ENCODE assay signal across 20 mouse cellular contexts in genomic region chr7:19409753-19410152, GRCm38 (mm10). TPM values are rescaled to one million over a fixed set of nuclear protein-coding genes. Genes with fewer than 3 reads are reported as not detected.
DNase-seq lines count a peak whose midpoint lies in the region; ATAC-seq and TF ChIP-seq lines count a peak whose summit lies in the region.
"Had no signal": no experiment of that assay in that cellular context is flagged by ENCODE, and none has a peak within 500 bp of the region (broad histone marks: within the 10 kb centered on the region; RNA-seq: fewer than 3 reads in every experiment).

No protein-coding gene starts in this region.

- H3K4me2 ChIP-seq in kidney, postnatal 0 days (ENCODE audit: low read length): no peak overlapping the region
- H3K4me2 ChIP-seq in kidney, embryonic 14.5 days (replicated peaks; ENCODE audit: low read depth, low read length): no peak overlapping the region
- peak overlapping the region; percentile 37 for H3K4me2 ChIP-seq in heart, embryonic 11.5 days
- H3K4me2 ChIP-seq: embryonic facial prominence, embryonic 12.5 days had no signal

- H3K9ac ChIP-seq in kidney, postnatal 0 days (ENCODE audit: low read depth, low read length): no peak overlapping the region
- no peak overlapping the region for H3K9ac ChIP-seq in kidney, embryonic 14.5 days (ENCODE audit: low read depth, low read length)
- H3K9ac ChIP-seq in heart, embryonic 11.5 days (ENCODE audit: low read depth, low read length): peak overlapping the region; percentile 49; the same call in 1 of the 2 replicates
- H3K9ac ChIP-seq: embryonic facial prominence, embryonic 12.5 days had no signal

- no peak for TF ChIP-seq CTCF in kidney, postnatal 0 days (IDR thresholded peaks at IDR 0.05; ENCODE audit: low read depth)

- H3K9me3 ChIP-seq in kidney, postnatal 0 days (replicated peaks; ENCODE audit: low read length): no peaks in the 10 kb centered on the region
- H3K9me3 ChIP-seq in kidney, embryonic 14.5 days (ENCODE audit: control insufficient read depth, low read length): no peaks in the 10 kb centered on the region
- no peaks in the 10 kb centered on the region for H3K9me3 ChIP-seq in heart, embryonic 11.5 days (replicated peaks; ENCODE audit: control insufficient read depth, low read length)

- no peak overlapping the region for H3K27ac ChIP-seq in kidney, postnatal 0 days
- H3K27ac ChIP-seq in kidney, embryonic 14.5 days (ENCODE audit: low read depth, low read length): no peak overlapping the region
- H3K27ac ChIP-seq in heart, embryonic 11.5 days (ENCODE audit: low read depth, low read length): peak overlapping the region; percentile 80
- H3K27ac ChIP-seq: hindbrain, postnatal 0 days; left cerebral cortex, adult 2 months had no signal

- H3K4me3 ChIP-seq in kidney, postnatal 0 days (replicated peaks; ENCODE audit: low read depth, low read length): no peak overlapping the region
- no peak overlapping the region for H3K4me3 ChIP-seq in kidney, embryonic 14.5 days (ENCODE audit: low read length)
- H3K4me3 ChIP-seq in heart, embryonic 11.5 days (ENCODE audit: low read depth, low read length): no peak overlapping the region
- H3K4me3 ChIP-seq: embryonic facial prominence, embryonic 12.5 days; left cerebral cortex, adult 2 months had no signal

- no peaks in the 10 kb centered on the region for H3K4me1 ChIP-seq in kidney, postnatal 0 days (replicated peaks; ENCODE audit: insufficient read depth, low read length)
- H3K4me1 ChIP-seq in kidney, embryonic 14.5 days (ENCODE audit: control insufficient read depth, insufficient read depth, low read length): no peaks in the 10 kb centered on the region
- H3K4me1 ChIP-seq in heart, embryonic 11.5 days (ENCODE audit: control insufficient read depth, insufficient read depth, low read length): peaks cover 22% of the 10 kb centered on the region

- H3K27me3 ChIP-seq in kidney, postnatal 0 days (ENCODE audit: insufficient read depth, low read length): no peaks in the 10 kb centered on the region
- peaks cover 5% of the 10 kb centered on the region for H3K27me3 ChIP-seq in kidney, embryonic 14.5 days (ENCODE audit: control insufficient read depth, insufficient read depth, low read length)
- H3K27me3 ChIP-seq in heart, embryonic 11.5 days (ENCODE audit: control insufficient read depth, insufficient read depth, low read length): peaks cover 5% of the 10 kb centered on the region; the same call in 1 of the 2 replicates
- H3K27me3 ChIP-seq: Patski had no signal

- H3K36me3 ChIP-seq in kidney, postnatal 0 days (ENCODE audit: insufficient read depth, low read length): no peaks in the 10 kb centered on the region
- no peaks in the 10 kb centered on the region for H3K36me3 ChIP-seq in kidney, embryonic 14.5 days (ENCODE audit: control insufficient read depth, insufficient read depth, low read length)
- no peaks in the 10 kb centered on the region for H3K36me3 ChIP-seq in heart, embryonic 11.5 days (ENCODE audit: control insufficient read depth, insufficient read depth, low read length)
- H3K36me3 ChIP-seq: embryonic facial prominence, embryonic 12.5 days had no signal

- WGBS in kidney, postnatal 0 days: 20% methylated on average over 6 of the region's 6 CpGs
- WGBS in kidney, embryonic 14.5 days: 34% methylated on average over 6 of the region's 6 CpGs
- WGBS in heart, embryonic 11.5 days (ENCODE audit: insufficient replicate concordance): 22% methylated on average over 6 of the region's 6 CpGs

- 0 out of 2 replicates have a peak, but pooled peaks have one; percentile 25 for ATAC-seq in kidney, postnatal 0 days (replicated peaks; ENCODE audit: low FRiP score, low read depth)
- no peak for ATAC-seq in kidney, embryonic 14.5 days (ENCODE audit: low FRiP score, low TSS enrichment)
- ATAC-seq in heart, embryonic 11.5 days (replicated peaks; ENCODE audit: insufficient number of reproducible peaks, low FRiP score, low TSS enrichment): peak; percentile 51
- ATAC-seq: activated CD4-positive, CD25-positive, alpha-beta regulatory T cell, adult 4 months; hindbrain, postnatal 0 days; Patski had no signal

- no peak for DNase-seq in kidney, postnatal 0 days (ENCODE audit: low spot score)
- peak; percentile 79 for DNase-seq in gastrocnemius, postnatal 25 days
- peak; percentile 63 for DNase-seq in heart, postnatal 4 days
- DNase-seq in right cerebral cortex, postnatal 25 days: no peak
- no peak for DNase-seq in right cerebral cortex, adult 18-20 months
- no peak for DNase-seq in urinary bladder, postnatal 14 days (ENCODE audit: low spot score)
- DNase-seq: adrenal gland, postnatal 36 days; cerebellum, adult 2 months; kidney, adult 11 months; kidney, postnatal 14 days; lung, postnatal 36 days had no signal

RNA-seq across cellular contexts. Expression of gene Ckm, which starts 5.2 kb away (rescaled TPM):
- polyA plus RNA-seq in kidney, postnatal 0 days (2015; fragmentation: Nextera tagmentation; extraction: Ambion mirVana): 1.0 and 1.2 TPM in 2 replicates
- 0.20 and 0.69 TPM in 2 replicates for polyA plus RNA-seq in kidney, embryonic 14.5 days (2014; fragmentation: Nextera tagmentation; extraction: Ambion mirVana)
- total RNA-seq in gastrocnemius, postnatal 25 days (2021): over 10,000 TPM; 37,777 to 44,473 TPM
- polyA plus RNA-seq in heart, embryonic 11.5 days (2014; fragmentation: Nextera tagmentation; extraction: Ambion mirVana): 11.0 and 13.3 TPM in 2 replicates
- total RNA-seq in heart, postnatal 4 days (2021): 1,000 to 10,000 TPM; 2,784 to 3,078 TPM
- total RNA-seq: left cerebral cortex, adult 2 months had no signal
- polyA plus RNA-seq: Patski had no signal

RNA-seq across cellular contexts. Expression of gene Klc3, which starts 5.8 kb away (rescaled TPM):
- polyA plus RNA-seq in kidney, postnatal 0 days (2015; fragmentation: Nextera tagmentation; extraction: Ambion mirVana): 6.7 and 8.2 TPM in 2 replicates
- 5.7 and 6.7 TPM in 2 replicates for polyA plus RNA-seq in kidney, embryonic 14.5 days (2014; fragmentation: Nextera tagmentation; extraction: Ambion mirVana)
- total RNA-seq in gastrocnemius, postnatal 25 days (2021): under 1 TPM in 1 of 2 experiments, not detected in 1; 0.43 TPM
- polyA plus RNA-seq in heart, embryonic 11.5 days (2014; fragmentation: Nextera tagmentation; extraction: Ambion mirVana): 2.2 and 3.7 TPM in 2 replicates
- total RNA-seq in heart, postnatal 4 days (2021): under 1 TPM; 0.33 to 0.36 TPM
- total RNA-seq: common myeloid progenitor, adult 5-6 weeks; granulocyte monocyte progenitor cell, adult 5-6 weeks had no signal

RNA-seq across cellular contexts. Expression of gene Ercc2, which starts 27.9 kb away (rescaled TPM):
- polyA plus RNA-seq in kidney, postnatal 0 days (2015; fragmentation: Nextera tagmentation; extraction: Ambion mirVana): 11.0 and 11.5 TPM in 2 replicates
- polyA plus RNA-seq in kidney, embryonic 14.5 days (2014; fragmentation: Nextera tagmentation; extraction: Ambion mirVana): 11.9 and 12.6 TPM in 2 replicates
- 1 to 10 TPM; 7.8 to 8.8 TPM for total RNA-seq in gastrocnemius, postnatal 25 days (2021)
- 6.1 and 6.6 TPM in 2 replicates for polyA plus RNA-seq in heart, embryonic 11.5 days (2014; fragmentation: Nextera tagmentation; extraction: Ambion mirVana)
- 10 to 100 TPM; 13.8 to 18.6 TPM for total RNA-seq in heart, postnatal 4 days (2021)

RNA-seq across cellular contexts. Expression of gene Mark4, which starts 48.9 kb away (rescaled TPM):
- 6.6 and 7.9 TPM in 2 replicates for polyA plus RNA-seq in kidney, postnatal 0 days (2015; fragmentation: Nextera tagmentation; extraction: Ambion mirVana)
- polyA plus RNA-seq in kidney, embryonic 14.5 days (2014; fragmentation: Nextera tagmentation; extraction: Ambion mirVana): 10.4 and 12.1 TPM in 2 replicates
- total RNA-seq in gastrocnemius, postnatal 25 days (2021): 10 to 100 TPM; 13.2 to 13.8 TPM
- 8.0 and 9.7 TPM in 2 replicates for polyA plus RNA-seq in heart, embryonic 11.5 days (2014; fragmentation: Nextera tagmentation; extraction: Ambion mirVana)
- 10 to 100 TPM; 28.8 to 30.3 TPM for total RNA-seq in heart, postnatal 4 days (2021)

RNA-seq across cellular contexts. Expression of gene Ppp1r13l, which starts 50.2 kb away (rescaled TPM):
- 3.0 and 4.0 TPM in 2 replicates for polyA plus RNA-seq in kidney, postnatal 0 days (2015; fragmentation: Nextera tagmentation; extraction: Ambion mirVana)
- polyA plus RNA-seq in kidney, embryonic 14.5 days (2014; fragmentation: Nextera tagmentation; extraction: Ambion mirVana): 5.4 and 7.8 TPM in 2 replicates
- 1 to 10 TPM; 2.6 TPM for total RNA-seq in gastrocnemius, postnatal 25 days (2021)
- polyA plus RNA-seq in heart, embryonic 11.5 days (2014; fragmentation: Nextera tagmentation; extraction: Ambion mirVana): 12.4 and 17.6 TPM in 2 replicates
- total RNA-seq in heart, postnatal 4 days (2021): 10 to 100 TPM; 39.0 to 47.2 TPM

Comparison
In these comparisons a context has a peak if more than half of its experiments do, and no peak if none do; other contexts are left out.
1. DNase-seq: peak in gastrocnemius, postnatal 25 days (single experiment) and heart, postnatal 4 days (single experiment); none in kidney, postnatal 0 days (single experiment), right cerebral cortex, postnatal 25 days (single experiment), right cerebral cortex, adult 18-20 months (single experiment) and urinary bladder, postnatal 14 days (single experiment).